Mouse (Mus musculus): ENCODE data around the gene Meis2. TPM values are rescaled to one million over a fixed set of nuclear protein-coding genes. Genes with fewer than 3 reads are reported as not detected.

Meis2 gene
- polyA plus RNA-seq, 2 experiments, result 17.9 to 26.2 TPM

- 0 out of 2 replicates have a peak overlapping the region, but pooled peaks have one; percentile 2 for H3K27ac ChIP-seq (replicated peaks; ENCODE audit: low read depth, low read length)
- peaks cover 63% of the 10 kb centered on the region for H3K27me3 ChIP-seq (ENCODE audit: control insufficient read depth, insufficient read depth, low read length)
- H3K4me3 ChIP-seq (replicated peaks; ENCODE audit: low read length), result peak overlapping the region; percentile 42
- peak overlapping the region; percentile 81 for H3K4me2 ChIP-seq (replicated peaks; ENCODE audit: low read depth, low read length, severe bottlenecking)
- 7% methylated on average over 21 of the region's 21 CpGs for WGBS
- H3K36me3 ChIP-seq (ENCODE audit: control insufficient read depth, insufficient read depth, low read length), result no peaks in the 10 kb centered on the region
- H3K9me3 ChIP-seq (ENCODE audit: control insufficient read depth, low read length), result no peaks in the 10 kb centered on the region
- TF ChIP-seq POLR2A (IDR thresholded peaks at IDR 0.05; ENCODE audit: borderline replicate concordance, extremely low read depth, insufficient read depth, insufficient read length), result no peak
- peak overlapping the region; percentile 46 for H3K9ac ChIP-seq (ENCODE audit: low read depth, low read length, severe bottlenecking)
- ATAC-seq (ENCODE audit: low FRiP score, low read depth) (no peak), DNase-seq (ENCODE audit: low spot score) (no peak)
- peaks cover 6% of the 10 kb centered on the region; the same call in 1 of the 2 replicates for H3K4me1 ChIP-seq (ENCODE audit: control insufficient read depth, insufficient read depth, low read length)
These were observed 4.8 kb downstream of the Meis2 start for GRCm38 (mm10) chr2:116060701-116061400.

- Histone ChIP-seq H3K36me3 (ENCODE audit: control insufficient read depth, insufficient read depth, low read length) (no peaks in the 10 kb centered on the region), H3K9me3 (ENCODE audit: control insufficient read depth, low read length) (no peaks in the 10 kb centered on the region), H3K4me1 (ENCODE audit: control insufficient read depth, insufficient read depth, low read length) (peaks cover 6% of the 10 kb centered on the region; the same call in 1 of the 2 replicates), H3K27ac (replicated peaks; ENCODE audit: low read depth, low read length) (no peak overlapping the region), H3K4me3 (replicated peaks; ENCODE audit: low read length) (peak overlapping the region; percentile 42), H3K9ac (ENCODE audit: low read depth, low read length, severe bottlenecking) (peak overlapping the region; percentile 46), H3K27me3 (ENCODE audit: control insufficient read depth, insufficient read depth, low read length) (peaks cover 59% of the 10 kb centered on the region), H3K4me2 (replicated peaks; ENCODE audit: low read depth, low read length, severe bottlenecking) (peak overlapping the region; percentile 81)
- DNase-seq (ENCODE audit: low spot score) (no peak), ATAC-seq (ENCODE audit: low FRiP score, low read depth) (no peak)
- WGBS, result 5% methylated on average over 19 of the region's 19 CpGs
- TF ChIP-seq POLR2A (IDR thresholded peaks at IDR 0.05; ENCODE audit: borderline replicate concordance, extremely low read depth, insufficient read depth, insufficient read length), result no peak
These were observed 5.4 kb downstream of the Meis2 start for GRCm38 (mm10) chr2:116060210-116060609.

- Histone ChIP-seq H3K27ac (replicated peaks; ENCODE audit: low read depth, low read length) (no peak overlapping the region), H3K4me1 (ENCODE audit: control insufficient read depth, insufficient read depth, low read length) (peaks cover 6% of the 10 kb centered on the region; the same call in 1 of the 2 replicates), H3K36me3 (ENCODE audit: control insufficient read depth, insufficient read depth, low read length) (no peaks in the 10 kb centered on the region), H3K9ac (ENCODE audit: low read depth, low read length, severe bottlenecking) (no peak overlapping the region), H3K4me3 (replicated peaks; ENCODE audit: low read length) (no peak overlapping the region), H3K9me3 (ENCODE audit: control insufficient read depth, low read length) (no peaks in the 10 kb centered on the region), H3K4me2 (replicated peaks; ENCODE audit: low read depth, low read length, severe bottlenecking) (0 out of 2 replicates have a peak overlapping the region, but pooled peaks have one; percentile 81), H3K27me3 (ENCODE audit: control insufficient read depth, insufficient read depth, low read length) (peaks cover 54% of the 10 kb centered on the region)
- 63% methylated on average over 1 of the region's 1 CpGs for WGBS
- DNase-seq (ENCODE audit: low spot score), result no peak
- no peak for TF ChIP-seq POLR2A (IDR thresholded peaks at IDR 0.05; ENCODE audit: borderline replicate concordance, extremely low read depth, insufficient read depth, insufficient read length)
- ATAC-seq (ENCODE audit: low FRiP score, low read depth), result no peak
These were observed 6.0 kb downstream of the Meis2 start for GRCm38 (mm10) chr2:116059661-116060060.

- peaks cover 49% of the 10 kb centered on the region for H3K27me3 ChIP-seq (ENCODE audit: control insufficient read depth, insufficient read depth, low read length)
- TF ChIP-seq POLR2A (IDR thresholded peaks at IDR 0.05; ENCODE audit: borderline replicate concordance, extremely low read depth, insufficient read depth, insufficient read length), result no peak
- H3K4me2 ChIP-seq (replicated peaks; ENCODE audit: low read depth, low read length, severe bottlenecking), result no peak overlapping the region
- H3K9me3 ChIP-seq (ENCODE audit: control insufficient read depth, low read length), result no peaks in the 10 kb centered on the region
- H3K27ac ChIP-seq (replicated peaks; ENCODE audit: low read depth, low read length), result no peak overlapping the region
- H3K9ac ChIP-seq (ENCODE audit: low read depth, low read length, severe bottlenecking), result no peak overlapping the region
- no peak overlapping the region for H3K4me3 ChIP-seq (replicated peaks; ENCODE audit: low read length)
- peaks cover 6% of the 10 kb centered on the region; the same call in 1 of the 2 replicates for H3K4me1 ChIP-seq (ENCODE audit: control insufficient read depth, insufficient read depth, low read length)
- no peak for ATAC-seq (ENCODE audit: low FRiP score, low read depth)
- no peaks in the 10 kb centered on the region for H3K36me3 ChIP-seq (ENCODE audit: control insufficient read depth, insufficient read depth, low read length)
- WGBS, result 28% methylated on average over 3 of the region's 3 CpGs
- DNase-seq (ENCODE audit: low spot score), result no peak
These were observed 6.6 kb downstream of the Meis2 start for GRCm38 (mm10) chr2:116059066-116059465.

- DNase-seq (ENCODE audit: low spot score) (no peak), ATAC-seq (ENCODE audit: low FRiP score, low read depth) (no peak)
- TF ChIP-seq POLR2A (IDR thresholded peaks at IDR 0.05; ENCODE audit: borderline replicate concordance, extremely low read depth, insufficient read depth, insufficient read length), result no peak
- Histone ChIP-seq H3K9me3 (ENCODE audit: control insufficient read depth, low read length) (no peaks in the 10 kb centered on the region), H3K27ac (replicated peaks; ENCODE audit: low read depth, low read length) (no peak overlapping the region), H3K4me1 (ENCODE audit: control insufficient read depth, insufficient read depth, low read length) (peaks cover 6% of the 10 kb centered on the region; the same call in 1 of the 2 replicates), H3K4me2 (replicated peaks; ENCODE audit: low read depth, low read length, severe bottlenecking) (no peak overlapping the region), H3K36me3 (ENCODE audit: control insufficient read depth, insufficient read depth, low read length) (no peaks in the 10 kb centered on the region), H3K4me3 (replicated peaks; ENCODE audit: low read length) (no peak overlapping the region), H3K27me3 (ENCODE audit: control insufficient read depth, insufficient read depth, low read length) (peaks cover 49% of the 10 kb centered on the region), H3K9ac (ENCODE audit: low read depth, low read length, severe bottlenecking) (no peak overlapping the region)
- WGBS, result 52% methylated on average over 9 of the region's 9 CpGs
These were observed 7.1 kb downstream of the Meis2 start for GRCm38 (mm10) chr2:116058511-116058910.
